Comparison of ENCODE assay signal across 22 mouse cellular contexts in genomic region chr11:104645402-104645801, GRCm38 (mm10). TPM values are rescaled to one million over a fixed set of nuclear protein-coding genes. Genes with fewer than 3 reads are reported as not detected.
"Had no signal": no experiment of that assay in that cellular context is flagged by ENCODE, and none has a peak within 500 bp of the region (broad histone marks: within the 10 kb centered on the region; RNA-seq: fewer than 3 reads in every experiment).

No protein-coding gene starts in this region.

- DNase-seq: gastrocnemius, postnatal 14 days; gastrocnemius, postnatal 36 days; heart, adult 11 months; heart, adult 2 months; heart, postnatal 14 days; heart, postnatal 36 days; kidney, adult 11 months; kidney, adult 2 months; kidney, adult 9 months; kidney, postnatal 14 days; kidney, postnatal 36 days; liver; liver, embryonic 13.5 days had no signal

- ATAC-seq: hindbrain, embryonic 16.5 days; intestine, embryonic 16.5 days had no signal

RNA-seq across cellular contexts. Expression of gene Gm11639, which starts 40.1 kb away (rescaled TPM):
- total RNA-seq: gastrocnemius, adult 18-20 months; gastrocnemius, postnatal 36 days; hematopoietic stem cell, adult 5-6 weeks had no signal
- polyA plus RNA-seq: gonadal fat pad, adult 2 months; heart, adult 2 months; hindbrain, embryonic 11.5 days; large intestine, adult 2 months; limb, embryonic 10.5 days; limb, embryonic 12.5 days had no signal
